Mouse (Mus musculus) lung, adult 2 months (tissue): ENCODE data around the gene Rhebl1. TPM values are rescaled to one million over a fixed set of nuclear protein-coding genes. Genes with fewer than 3 reads are reported as not detected.

Experiments
- DNase-seq: peaks from one replicate; pipeline ENCODE4 v3.0.0; 2022
- H3K4me1 ChIP-seq: fragments of 200-500 bp; 2 replicates; pipeline ENCODE4 v1.6.1; 2011; ENCODE audit warnings: low read length; ENCODE audit not compliant: control insufficient read depth, insufficient read depth
- H3K4me3 ChIP-seq: fragments of 200-500 bp; replicated peaks from 2 replicates; pipeline ENCODE3; 2011; ENCODE audit warnings: low read depth, mild to moderate bottlenecking, control low read depth, low read length; ENCODE audit errors: extremely low read depth
- CTCF ChIP-seq: fragments of 200-500 bp; IDR thresholded peaks from 2 replicates; pipeline ENCODE4 v1.5.1; 2011; ENCODE audit warnings: mild to moderate bottlenecking, low read length, control low read depth; ENCODE audit not compliant: insufficient read depth
- POLR2A ChIP-seq: fragments of 200-500 bp; IDR thresholded peaks from 2 replicates; pipeline ENCODE4 v1.6.1; 2011; ENCODE audit warnings: low read depth, mild to moderate bottlenecking, control low read depth, low read length, borderline replicate concordance; ENCODE audit errors: extremely low read depth
- WGBS: fragments of 180-500 bp; shearing (Covaris S2); methylation state at CpG from one replicate; pipeline ENCODE4 v1.1.7; 2018; 5-methylcytosine and 5-hydroxymethylcytosine counted together
- polyA plus RNA-seq: library from polyadenylated mRNA; depleted of rRNA; stranded (reverse); fragments of >200 nt; gene quantifications from 2 replicates; pipeline ENCODE4 v1.2.3, GENCODE M21; 2012

Gene Rhebl1
- polyA plus RNA-seq, 1 experiment = 5.4 TPM

DNA sequence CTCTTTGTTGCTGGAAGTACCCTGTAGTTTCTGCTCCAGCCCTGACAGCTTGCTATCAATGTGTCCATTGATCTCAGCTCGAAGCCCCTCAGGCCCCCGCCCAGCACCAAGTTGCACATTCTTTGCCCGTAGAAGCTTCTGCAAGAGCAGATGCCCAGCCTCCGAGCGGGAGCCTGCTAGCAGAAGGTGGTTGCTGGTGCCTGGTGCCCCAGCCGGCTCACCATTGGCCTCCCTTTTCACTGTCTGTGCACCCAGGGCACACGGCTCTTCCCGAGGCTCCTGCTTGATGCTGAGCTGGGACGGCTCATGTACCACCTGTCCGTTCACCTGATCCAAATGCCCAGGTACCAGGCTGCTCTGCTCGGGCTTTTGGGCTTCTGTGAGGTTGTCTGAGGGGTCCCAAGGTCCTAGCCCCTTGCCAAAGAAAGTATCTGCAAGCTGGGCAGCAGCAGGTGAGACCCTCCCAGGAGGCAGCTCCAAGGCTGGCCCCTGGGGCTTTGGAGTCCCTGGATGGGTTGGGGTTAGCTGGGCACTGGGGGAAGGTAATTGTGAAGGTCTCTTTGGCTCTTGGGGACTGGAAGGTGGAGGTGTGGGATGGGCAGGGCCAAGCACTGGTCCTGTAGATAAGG, 50.6 kb downstream of the Rhebl1 start:
- Histone ChIP-seq H3K4me1 (no peaks in the 10 kb centered on the region), H3K4me3 (no peak overlapping the region)
- 93% methylated on average over 11 of the region's 11 CpGs for WGBS
- no peak for DNase-seq
- no peak for TF ChIP-seq CTCF
- no peak for TF ChIP-seq POLR2A

DNA sequence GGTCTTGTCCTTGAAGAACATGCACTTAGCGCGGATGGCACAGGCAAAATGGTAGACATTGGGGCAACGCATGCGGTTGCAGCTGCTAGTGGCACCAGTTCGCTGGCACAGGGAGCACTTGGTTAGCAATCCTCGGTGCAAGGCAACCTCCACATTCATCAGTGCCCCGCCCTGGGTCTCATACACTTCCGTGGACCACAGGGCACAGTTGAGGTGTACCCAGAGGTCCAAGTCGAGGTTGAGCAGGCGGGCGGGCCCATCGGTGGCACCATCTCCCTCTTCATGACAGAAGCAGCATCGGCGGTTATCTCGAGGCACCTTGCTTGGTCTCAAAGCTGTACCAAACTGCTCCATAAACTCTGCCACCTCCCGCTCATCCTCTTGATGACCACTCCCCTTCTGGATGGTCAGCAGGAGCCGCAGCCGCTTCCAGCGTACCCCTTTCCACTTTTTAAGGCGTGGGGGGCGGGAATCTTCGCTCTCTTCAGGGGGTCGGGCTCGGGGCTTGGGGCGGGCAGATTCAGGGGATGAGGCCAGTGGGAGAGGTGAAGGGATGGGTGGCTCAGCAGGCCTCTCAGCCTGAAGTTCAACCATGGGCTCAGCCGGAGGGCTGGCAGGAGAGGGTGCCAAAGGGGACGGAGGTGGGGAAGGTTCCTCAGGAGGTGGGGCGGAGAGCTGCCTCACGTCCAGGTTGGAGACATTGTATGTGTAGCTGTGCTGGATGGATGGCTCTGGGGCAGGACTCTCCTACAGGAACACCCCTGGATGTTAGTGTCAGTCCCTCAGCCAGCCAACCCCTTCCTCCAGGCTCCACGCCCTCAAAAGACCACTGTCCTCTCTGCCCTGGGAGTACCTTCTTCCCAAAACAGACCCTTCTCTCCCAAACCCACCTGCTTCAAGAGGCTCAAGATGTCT, 54.4 kb downstream of the Rhebl1 start:
- Histone ChIP-seq H3K4me3 (no peak overlapping the region), H3K4me1 (no peaks in the 10 kb centered on the region)
- DNase-seq = no peak
- no peak for TF ChIP-seq CTCF
- no peak for TF ChIP-seq POLR2A
- 92% methylated on average over 30 of the region's 30 CpGs for WGBS

DNA sequence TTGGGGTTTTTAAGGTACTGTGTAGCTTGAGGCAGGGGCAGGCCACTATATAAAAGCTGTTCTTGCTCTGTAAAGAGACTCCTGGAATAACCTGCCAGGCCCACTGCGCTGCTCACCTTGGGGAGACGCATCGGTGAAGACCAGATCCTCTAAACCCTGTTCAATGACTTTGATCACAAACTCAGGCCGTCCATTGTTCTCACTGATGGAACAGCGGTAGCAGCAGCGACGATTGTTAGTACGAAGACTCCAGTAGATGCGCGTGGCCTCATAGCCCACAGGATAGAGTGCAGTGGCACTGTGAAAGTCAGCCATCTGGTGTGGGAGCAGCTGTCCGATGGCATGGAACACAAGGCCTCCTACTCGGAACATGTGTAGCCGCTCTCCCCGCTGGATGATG, 55.2 kb downstream of the Rhebl1 start:
- WGBS = 97% methylated on average over 14 of the region's 14 CpGs
- TF ChIP-seq CTCF (no peak), POLR2A (no peak)
- Histone ChIP-seq H3K4me1 (no peaks in the 10 kb centered on the region), H3K4me3 (no peak overlapping the region)
- DNase-seq = no peak

DNA sequence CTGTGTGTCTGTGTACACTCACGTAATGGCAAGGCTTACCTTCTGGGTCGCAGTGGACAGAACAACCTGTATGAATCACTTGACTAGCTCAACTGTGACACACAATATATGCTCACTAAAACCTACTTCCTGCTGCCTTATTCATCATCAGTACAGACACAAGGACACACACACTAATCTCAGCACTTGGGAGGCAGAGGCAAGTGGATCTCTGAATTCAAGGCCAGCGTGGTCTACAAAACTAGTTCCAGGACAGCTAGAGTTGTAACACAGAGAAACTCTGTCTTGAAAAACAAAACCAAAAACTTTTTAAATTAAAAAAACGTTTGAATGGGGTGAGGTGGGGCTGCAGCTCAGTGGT, 56.6 kb downstream of the Rhebl1 start:
- TF ChIP-seq CTCF = no peak
- no peak for TF ChIP-seq POLR2A

DNA sequence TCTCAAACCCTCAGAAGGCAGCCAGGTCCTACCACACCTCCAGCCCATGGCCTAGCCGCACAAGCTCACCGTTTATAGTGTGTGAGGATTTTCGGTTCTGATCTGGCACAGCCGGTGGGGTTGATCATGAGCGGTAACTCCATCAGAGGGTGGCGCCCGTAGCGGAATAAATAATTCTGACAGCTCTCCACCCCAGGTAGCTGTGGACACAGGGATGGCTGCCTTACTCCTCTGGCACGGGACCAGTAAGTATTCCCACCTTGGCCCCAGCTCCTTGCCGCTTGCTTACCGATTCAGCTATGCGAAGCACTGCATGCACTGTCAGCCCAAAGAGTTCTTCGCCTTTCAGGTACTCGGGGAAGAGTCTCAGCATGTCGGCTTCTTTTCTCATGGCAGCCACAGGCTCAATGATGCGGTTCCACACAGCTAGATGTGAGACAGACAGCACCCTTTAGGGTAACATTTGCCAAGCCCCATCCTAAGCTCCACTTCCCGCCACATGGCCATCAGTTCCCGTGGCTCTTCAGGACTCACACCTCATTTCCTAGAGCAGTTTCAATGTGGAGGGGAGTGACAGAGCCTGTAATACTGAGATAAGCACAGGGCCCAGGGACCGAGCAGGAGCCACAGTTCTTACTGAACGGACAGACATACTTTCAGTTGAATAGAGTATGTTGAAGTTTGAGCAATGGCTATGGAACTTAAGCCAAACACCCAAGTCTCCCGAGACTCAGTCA, 57.2 kb downstream of the Rhebl1 start:
- DNase-seq = no peak
- no peak for TF ChIP-seq POLR2A
- 93% methylated on average over 21 of the region's 21 CpGs for WGBS
- H3K4me3 ChIP-seq = no peak overlapping the region
- H3K4me1 ChIP-seq = no peaks in the 10 kb centered on the region

More for the DNA sequence above, 56.6 kb downstream of the Rhebl1 start:
- DNase-seq = no peak
- H3K4me3 ChIP-seq = no peak overlapping the region
- 77% methylated on average over 4 of the region's 4 CpGs for WGBS
- no peaks in the 10 kb centered on the region for H3K4me1 ChIP-seq

DNA sequence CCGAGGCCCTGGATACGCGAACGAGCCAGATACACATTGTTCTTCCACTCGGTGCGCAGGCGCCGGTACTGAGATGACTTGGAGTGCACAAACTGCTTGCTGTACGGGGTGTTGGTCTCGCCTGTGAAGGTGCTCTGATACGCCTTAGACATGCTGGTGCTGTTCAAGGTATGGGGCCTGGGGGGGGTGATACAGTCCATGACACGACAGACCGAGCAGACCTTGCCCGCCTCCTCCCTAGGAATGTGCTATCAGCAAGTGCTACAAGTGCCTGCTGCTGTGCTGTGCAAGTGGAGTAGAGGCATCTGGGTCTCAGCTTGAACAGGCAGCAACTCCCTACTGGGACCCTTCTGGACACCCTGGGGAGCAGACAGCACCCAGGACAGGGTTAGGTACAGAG, 59.0 kb downstream of the Rhebl1 start:
- WGBS = 91% methylated on average over 14 of the region's 14 CpGs
- TF ChIP-seq POLR2A (no peak), CTCF (no peak)

DNA sequence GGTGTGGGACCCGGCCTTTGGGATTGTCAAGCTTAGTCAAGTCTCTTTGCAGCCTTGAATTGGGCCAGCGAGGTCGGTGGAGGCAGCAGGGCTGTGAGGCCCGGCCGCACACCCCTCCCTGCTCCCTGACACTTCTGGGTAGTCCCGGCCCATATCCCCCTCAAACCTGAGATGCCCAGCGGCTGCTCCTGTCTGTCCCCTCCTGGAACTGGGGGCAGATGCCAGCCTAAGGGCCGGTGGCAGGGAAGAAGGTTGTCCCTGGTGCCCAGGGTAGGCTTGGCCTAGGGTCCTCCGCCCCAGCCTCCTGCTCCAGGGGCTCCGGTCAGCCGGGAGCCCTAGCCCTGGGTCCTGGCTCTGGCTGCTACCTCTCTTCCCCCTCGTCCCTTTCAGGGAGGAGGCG, 60.3 kb downstream of the Rhebl1 start:
- 83% methylated on average over 13 of the region's 13 CpGs for WGBS
- DNase-seq = no peak
- no peak for TF ChIP-seq POLR2A
- TF ChIP-seq CTCF = no peak
- no peak overlapping the region for H3K4me3 ChIP-seq
- no peaks in the 10 kb centered on the region; the same call in 1 of the 2 replicates for H3K4me1 ChIP-seq

More for the DNA sequence above, 59.0 kb downstream of the Rhebl1 start:
- DNase-seq = no peak
- Histone ChIP-seq H3K4me3 (no peak overlapping the region), H3K4me1 (no peaks in the 10 kb centered on the region)

DNA sequence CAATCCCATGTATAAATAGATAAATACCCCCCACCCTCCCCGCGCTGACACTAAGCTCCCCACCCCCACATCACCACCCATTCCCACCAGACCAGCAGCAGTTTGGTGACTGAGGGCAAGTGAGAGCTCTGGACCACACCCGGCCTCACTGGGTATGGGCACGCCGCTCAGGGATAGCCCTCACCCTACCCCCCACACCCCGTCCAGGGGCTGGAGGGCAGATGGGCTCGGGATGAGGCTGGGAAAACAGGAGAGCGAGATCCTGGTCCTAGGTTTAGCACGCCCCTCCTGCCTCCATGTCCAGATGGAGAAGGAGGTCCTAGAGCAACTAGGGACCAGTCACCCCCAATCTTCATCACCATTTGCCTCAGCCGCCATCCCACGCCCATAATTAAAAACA, 61.1 kb downstream of the Rhebl1 start:
- no peak for TF ChIP-seq CTCF
- TF ChIP-seq POLR2A = no peak
- DNase-seq = no peak
- no peaks in the 10 kb centered on the region; the same call in 1 of the 2 replicates for H3K4me1 ChIP-seq
- H3K4me3 ChIP-seq = no peak overlapping the region
- 88% methylated on average over 11 of the region's 11 CpGs for WGBS

DNA sequence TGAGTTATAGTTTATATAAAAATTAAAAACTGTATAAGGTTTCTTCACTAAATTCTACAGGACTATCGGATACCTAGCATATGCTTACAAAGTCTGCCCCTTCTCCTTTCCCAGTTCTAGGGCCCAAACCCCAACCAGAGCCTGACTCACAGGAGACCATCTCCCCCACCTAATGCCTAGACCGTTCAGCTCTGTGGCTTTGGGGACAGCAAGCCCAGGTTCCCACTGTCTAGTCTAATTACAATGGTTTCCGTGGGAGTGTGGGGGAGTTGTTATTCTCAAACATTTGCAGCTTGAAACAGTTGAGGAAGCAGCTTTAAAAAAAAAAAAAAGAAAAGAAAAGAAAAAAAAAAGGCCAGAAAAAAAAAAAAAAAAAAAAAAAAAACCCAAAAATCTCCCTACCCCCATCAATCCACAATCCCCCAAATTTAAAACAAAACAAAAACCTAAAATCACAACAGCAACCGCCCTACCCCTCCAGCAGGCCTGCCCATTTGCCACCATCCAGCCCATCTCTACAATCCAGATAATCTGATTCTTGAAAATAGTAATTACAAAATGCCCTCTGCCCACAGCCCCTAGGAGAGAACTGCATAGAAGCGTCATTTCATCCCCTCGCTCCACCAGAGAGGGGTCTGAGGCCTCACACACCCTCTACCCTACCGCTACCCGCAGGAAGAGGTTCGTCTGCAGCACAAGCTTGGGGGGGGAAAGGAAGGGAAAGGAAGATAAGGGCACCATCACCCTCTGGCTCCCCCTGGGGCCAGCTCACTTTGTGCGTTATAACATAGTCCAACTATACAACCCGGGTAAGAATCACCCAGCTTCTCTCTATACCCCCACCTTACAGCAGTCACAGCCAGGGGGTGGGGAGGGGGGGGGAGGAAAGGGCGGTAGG, 61.9 kb downstream of the Rhebl1 start:
- TF ChIP-seq POLR2A = no peak
- no peak for TF ChIP-seq CTCF
- DNase-seq = no peak
- Histone ChIP-seq H3K4me3 (no peak overlapping the region), H3K4me1 (no peaks in the 10 kb centered on the region; the same call in 1 of the 2 replicates)
- WGBS = 47% methylated on average over 12 of the region's 12 CpGs
